Mouse (Mus musculus) telencephalon, adult 2 months (tissue): Measurements from ENCODE around the gene Cdcp1.
A peak's percentile ranks its signal among the peaks of the same experiment; 100 is the strongest.

Source experiments
- DNase-seq: peaks from one replicate; pipeline ENCODE4 v3.0.0-alpha.2; 2011; ENCODE audit warnings: low read depth, low spot score

Cdcp1 gene

GRCm38 (mm10) chr9:123152026-123152425, 63.8 kb downstream of the Cdcp1 start:
- DNase-seq, result no peak

GRCm38 (mm10) chr9:123151561-123151960, 64.3 kb downstream of the Cdcp1 start:
- no peak for DNase-seq

- DNase-seq, result no peak
Measured at GRCm38 (mm10) chr9:123150241-123151020, 65.4 kb downstream of the Cdcp1 start, which contains the start of gene Clec3b. Gene Clec3b (plus strand): TSS chr9:123150946.

GRCm38 (mm10) chr9:123148430-123148829, 67.4 kb downstream of the Cdcp1 start:
- no peak for DNase-seq

- DNase-seq, result no peak
Measured at GRCm38 (mm10) chr9:123139887-123140614, 75.8 kb downstream of the Cdcp1 start.

GRCm38 (mm10) chr9:123138891-123139474, 76.9 kb downstream of the Cdcp1 start:
- DNase-seq, result no peak

GRCm38 (mm10) chr9:123136953-123137682, 78.7 kb downstream of the Cdcp1 start:
- DNase-seq, result peak; percentile 13

GRCm38 (mm10) chr9:123132994-123133393, 82.8 kb downstream of the Cdcp1 start:
- DNase-seq, result no peak

GRCm38 (mm10) chr9:123127663-123128062, 88.2 kb downstream of the Cdcp1 start:
- DNase-seq, result no peak

- no peak for DNase-seq
Measured at GRCm38 (mm10) chr9:123124413-123124981, 91.3 kb downstream of the Cdcp1 start.

- no peak for DNase-seq
Measured at GRCm38 (mm10) chr9:123123571-123124412, 92.0 kb downstream of the Cdcp1 start.

GRCm38 (mm10) chr9:123123017-123123416, 92.8 kb downstream of the Cdcp1 start:
- no peak for DNase-seq
